Mouse (Mus musculus): ENCODE data around the gene Wdr81. TPM values are rescaled to one million over a fixed set of nuclear protein-coding genes. Genes with fewer than 3 reads are reported as not detected.

Wdr81 gene
- 11.8 and 12.0 TPM in 2 replicates for total RNA-seq (2014; rRNA removed; ENCODE audit: low replicate concordance)
- 2.0 and 2.2 TPM in 2 replicates for polyA plus RNA-seq (2015; fragmentation: Nextera tagmentation; extraction: Ambion mirVana)

DNA sequence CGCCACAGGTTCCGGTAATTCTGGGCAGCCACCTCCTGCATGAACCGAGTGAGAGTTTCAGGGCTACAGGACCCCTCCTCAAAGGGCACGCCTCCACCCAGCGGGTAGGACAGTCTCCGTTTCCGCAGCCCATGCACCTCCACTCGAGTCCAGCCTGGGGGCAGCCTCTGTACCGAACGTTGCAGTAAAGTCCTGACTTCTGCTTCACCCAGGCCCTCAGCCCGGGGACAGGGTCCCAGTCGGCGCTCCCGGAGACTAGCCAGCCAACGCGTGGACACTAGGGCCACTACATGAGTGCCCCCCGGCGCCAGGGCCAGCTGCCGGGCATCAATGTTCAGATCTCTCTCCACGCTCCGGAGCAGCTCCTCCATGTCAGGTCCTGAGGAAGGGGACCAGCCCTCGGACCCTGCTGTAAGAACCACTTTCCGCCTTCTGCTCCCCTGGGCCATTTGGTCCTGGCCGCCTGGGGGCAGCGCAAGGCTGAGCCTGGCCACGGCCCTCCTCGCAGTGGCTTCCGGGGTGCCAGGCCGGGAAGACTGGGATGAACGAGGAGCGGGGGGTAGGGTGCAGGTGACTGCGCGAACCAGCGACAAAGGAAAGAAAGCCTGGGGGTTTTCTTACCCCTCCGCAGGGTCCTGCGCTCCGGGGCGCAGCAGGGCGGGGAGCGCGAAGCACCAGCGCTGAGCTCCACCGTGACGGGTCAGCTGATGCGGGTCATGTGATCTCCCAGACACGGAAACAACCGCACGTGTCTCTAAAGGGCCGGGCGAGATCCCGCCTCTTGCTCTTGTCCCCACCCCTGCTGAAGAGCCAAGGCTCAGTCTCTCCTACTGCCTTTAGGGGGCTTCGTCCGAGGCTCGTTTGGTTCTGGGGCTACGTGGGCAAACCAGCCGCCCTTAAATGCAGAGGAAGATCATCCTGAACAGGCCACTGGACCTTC is at the start of gene Wdr81:
Gene Wdr81, minus strand, starts transcription at position 727 of the 940 bp plus-strand sequence.
- Histone ChIP-seq H3K9me3 (replicated peaks; ENCODE audit: control insufficient read depth, low read length) (no peaks in the 10 kb centered on the region), H3K4me1 (ENCODE audit: control insufficient read depth, insufficient read depth) (peaks cover 18% of the 10 kb centered on the region), H3K4me3 (ENCODE audit: low read depth, low read length) (peak within 1 kb of the TSS; percentile 60), H3K27ac (ENCODE audit: low read depth) (peak within 1 kb of the TSS; percentile 57), H3K36me3 (replicated peaks; ENCODE audit: control insufficient read depth, insufficient read depth, low read length) (peaks cover 22% of the 10 kb centered on the region), H3K4me2 (ENCODE audit: low read depth, low read length) (peak within 1 kb of the TSS; percentile 93), H3K27me3 (ENCODE audit: control insufficient read depth, insufficient read depth, low read length) (no peaks in the 10 kb centered on the region), H3K9ac (replicated peaks; ENCODE audit: low read depth, low read length) (peak within 1 kb of the TSS; percentile 64)
- TF ChIP-seq CTCF (IDR thresholded peaks at IDR 0.05; ENCODE audit: low read depth) (peak; percentile 51), EP300 (IDR thresholded peaks at IDR 0.05; ENCODE audit: low read depth) (peak; percentile 78; the same call in 1 of the 2 replicates)
- 2% methylated on average over 56 of the region's 56 CpGs for WGBS
- ATAC-seq (ENCODE audit: insufficient read depth, low read depth), result peak; percentile 94
- peak; percentile 95 for DNase-seq (ENCODE audit: low spot score)

- ATAC-seq (ENCODE audit: insufficient read depth, low read depth) (peak; percentile 81), DNase-seq (ENCODE audit: low spot score) (peak; percentile 77)
- TF ChIP-seq EP300 (IDR thresholded peaks at IDR 0.05; ENCODE audit: low read depth) (no peak), CTCF (IDR thresholded peaks at IDR 0.05; ENCODE audit: low read depth) (no peak)
- no peaks in the 10 kb centered on the region for H3K27me3 ChIP-seq (ENCODE audit: control insufficient read depth, insufficient read depth, low read length)
- H3K4me3 ChIP-seq (ENCODE audit: low read depth, low read length), result no peak overlapping the region
- no peaks in the 10 kb centered on the region for H3K9me3 ChIP-seq (replicated peaks; ENCODE audit: control insufficient read depth, low read length)
- peak overlapping the region; percentile 63 for H3K27ac ChIP-seq (ENCODE audit: low read depth)
- WGBS, result 15% methylated on average over 1 of the region's 1 CpGs
- H3K9ac ChIP-seq (replicated peaks; ENCODE audit: low read depth, low read length), result no peak overlapping the region
- H3K4me1 ChIP-seq (ENCODE audit: control insufficient read depth, insufficient read depth), result 0 out of 2 replicates have a peak, but pooled peaks cover 2% of the 10 kb centered on the region
- H3K36me3 ChIP-seq (replicated peaks; ENCODE audit: control insufficient read depth, insufficient read depth, low read length), result peaks cover 91% of the 10 kb centered on the region
- no peak overlapping the region for H3K4me2 ChIP-seq (ENCODE audit: low read depth, low read length)
These were observed 43.6 kb upstream of the Wdr81 start for GRCm38 (mm10) chr11:75498126-75498525.

GRCm38 (mm10) chr11:75494296-75495049 is 40.0 kb upstream of the Wdr81 start:
- peaks cover 91% of the 10 kb centered on the region for H3K36me3 ChIP-seq (replicated peaks; ENCODE audit: control insufficient read depth, insufficient read depth, low read length)

GRCm38 (mm10) chr11:75487496-75487895 is 33.0 kb upstream of the Wdr81 start:
- 30% methylated on average over 6 of the region's 6 CpGs for WGBS
- Histone ChIP-seq H3K4me3 (ENCODE audit: low read depth, low read length) (peak overlapping the region; percentile 76), H3K4me2 (ENCODE audit: low read depth, low read length) (peak overlapping the region; percentile 83), H3K27ac (ENCODE audit: low read depth) (no peak overlapping the region), H3K4me1 (ENCODE audit: control insufficient read depth, insufficient read depth) (peaks cover 10% of the 10 kb centered on the region), H3K9ac (replicated peaks; ENCODE audit: low read depth, low read length) (peak overlapping the region; percentile 82), H3K27me3 (ENCODE audit: control insufficient read depth, insufficient read depth, low read length) (no peaks in the 10 kb centered on the region), H3K9me3 (replicated peaks; ENCODE audit: control insufficient read depth, low read length) (no peaks in the 10 kb centered on the region), H3K36me3 (replicated peaks; ENCODE audit: control insufficient read depth, insufficient read depth, low read length) (peaks cover 32% of the 10 kb centered on the region)
- ATAC-seq (ENCODE audit: insufficient read depth, low read depth), result no peak
- TF ChIP-seq CTCF (IDR thresholded peaks at IDR 0.05; ENCODE audit: low read depth), result no peak
- no peak for TF ChIP-seq EP300 (IDR thresholded peaks at IDR 0.05; ENCODE audit: low read depth)
- DNase-seq (ENCODE audit: low spot score), result no peak

More at GRCm38 (mm10) chr11:75494296-75495049, 40.0 kb upstream of the Wdr81 start:
- no peak for TF ChIP-seq EP300 (IDR thresholded peaks at IDR 0.05; ENCODE audit: low read depth)
- no peak for TF ChIP-seq CTCF (IDR thresholded peaks at IDR 0.05; ENCODE audit: low read depth)
- Histone ChIP-seq H3K9ac (replicated peaks; ENCODE audit: low read depth, low read length) (no peak overlapping the region), H3K27me3 (ENCODE audit: control insufficient read depth, insufficient read depth, low read length) (no peaks in the 10 kb centered on the region), H3K4me2 (ENCODE audit: low read depth, low read length) (no peak overlapping the region), H3K27ac (ENCODE audit: low read depth) (no peak overlapping the region), H3K4me1 (ENCODE audit: control insufficient read depth, insufficient read depth) (0 out of 2 replicates have a peak, but pooled peaks cover 2% of the 10 kb centered on the region), H3K9me3 (replicated peaks; ENCODE audit: control insufficient read depth, low read length) (no peaks in the 10 kb centered on the region), H3K4me3 (ENCODE audit: low read depth, low read length) (no peak overlapping the region)
- ATAC-seq (ENCODE audit: insufficient read depth, low read depth) (no peak), DNase-seq (ENCODE audit: low spot score) (no peak)
- 89% methylated on average over 10 of the region's 10 CpGs for WGBS

DNA sequence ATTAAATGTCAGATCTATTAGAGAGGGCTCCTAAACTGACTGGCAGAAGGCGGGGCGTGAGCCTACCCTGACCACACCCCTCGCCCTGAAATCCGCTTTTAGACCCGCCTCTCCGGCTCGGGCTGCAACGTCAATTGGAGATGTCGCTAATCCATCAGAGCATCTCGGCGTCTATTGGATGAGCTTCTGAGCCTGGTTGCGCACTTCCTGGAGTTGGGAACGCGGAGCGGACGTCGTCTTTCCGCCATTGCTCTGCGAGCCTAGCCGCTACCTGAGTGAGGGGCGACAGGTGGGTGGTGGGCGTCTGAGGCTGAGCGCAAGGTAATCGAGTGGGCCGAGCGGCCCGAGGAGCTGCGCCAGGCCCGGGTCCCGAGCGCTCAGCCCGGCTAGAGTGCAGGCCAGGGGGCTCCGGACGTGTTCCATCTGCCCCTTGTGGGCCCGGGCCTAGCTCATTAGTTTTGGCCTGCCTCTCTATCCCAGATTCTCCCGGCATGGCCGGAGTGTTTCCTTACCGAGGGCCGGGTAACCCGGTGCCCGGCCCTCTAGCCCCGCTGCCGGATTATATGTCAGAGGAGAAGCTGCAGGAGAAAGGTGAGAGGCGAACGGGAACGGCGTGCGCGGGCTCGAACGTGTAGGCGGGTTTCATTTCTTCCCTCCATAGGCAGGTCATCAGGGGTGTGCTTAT is 32.2 kb upstream of the Wdr81 start, which contains the start of gene Prpf8:
Gene Prpf8, plus strand, starts transcription at position 216 of the 685 bp plus-strand sequence.
- TF ChIP-seq EP300 (IDR thresholded peaks at IDR 0.05; ENCODE audit: low read depth) (no peak), CTCF (IDR thresholded peaks at IDR 0.05; ENCODE audit: low read depth) (no peak)
- DNase-seq (ENCODE audit: low spot score) (peak; percentile 99), ATAC-seq (ENCODE audit: insufficient read depth, low read depth) (peak; percentile 100)
- no peaks in the 10 kb centered on the region for H3K27me3 ChIP-seq (ENCODE audit: control insufficient read depth, insufficient read depth, low read length)
- peak within 1 kb of the TSS; percentile 83 for H3K4me2 ChIP-seq (ENCODE audit: low read depth, low read length)
- peak within 1 kb of the TSS; percentile 76 for H3K4me3 ChIP-seq (ENCODE audit: low read depth, low read length)
- peaks cover 24% of the 10 kb centered on the region for H3K36me3 ChIP-seq (replicated peaks; ENCODE audit: control insufficient read depth, insufficient read depth, low read length)
- peak within 1 kb of the TSS; percentile 82 for H3K9ac ChIP-seq (replicated peaks; ENCODE audit: low read depth, low read length)
- H3K9me3 ChIP-seq (replicated peaks; ENCODE audit: control insufficient read depth, low read length), result no peaks in the 10 kb centered on the region
- WGBS, result under 1% methylated on average over 49 of the region's 52 CpGs
- peaks cover 10% of the 10 kb centered on the region for H3K4me1 ChIP-seq (ENCODE audit: control insufficient read depth, insufficient read depth)
- H3K27ac ChIP-seq (ENCODE audit: low read depth), result peak within 1 kb of the TSS; percentile 73
